Mouse (Mus musculus): Measurements from ENCODE around the gene Apoc4. TPM values are rescaled to one million over a fixed set of nuclear protein-coding genes. Genes with fewer than 3 reads are reported as not detected.

The Apoc4 gene
- polyA plus RNA-seq, 1 experiment from 2014 or later = 0.09 TPM

DNA sequence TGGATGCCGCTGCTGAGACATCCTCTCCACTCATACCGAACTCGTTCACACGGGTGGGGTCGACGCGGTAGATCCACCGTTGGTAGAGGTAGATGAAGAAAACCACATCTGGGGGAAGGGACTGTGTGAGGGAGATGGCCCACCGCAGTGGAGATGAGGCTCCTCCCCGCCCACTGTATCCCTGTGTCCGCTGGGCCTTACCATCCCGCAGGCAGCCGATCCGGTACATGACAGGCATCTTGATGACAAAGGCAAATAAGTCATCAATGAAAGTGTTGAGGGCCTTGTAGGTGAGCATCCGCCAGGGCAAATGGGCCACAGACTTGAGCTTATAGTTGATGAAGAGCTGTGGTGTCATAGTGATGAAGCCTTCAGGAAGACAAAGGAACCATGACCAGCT, 47.4 kb downstream of the Apoc4 start:
- no peak for DNase-seq (ENCODE audit: low read depth, low spot score)
- ATAC-seq = no peak
- H3K27me3 ChIP-seq = no peaks in the 10 kb centered on the region
- ChIA-PET CTCF (interaction anchor here (1.6 to 1.7 kb wide), 2 partner anchors 10 to 44 kb away, joined by 5 read pairs; no protein-coding TSS in a partner anchor), POLR2A (no interaction called here)
- TF ChIP-seq CTCF (IDR thresholded peaks at IDR 0.05) = no peak
- in situ Hi-C loops (cut with MboI; ENCODE audit: low pct_unique_long_range_greater_than_20kb) = no loop called here

DNA sequence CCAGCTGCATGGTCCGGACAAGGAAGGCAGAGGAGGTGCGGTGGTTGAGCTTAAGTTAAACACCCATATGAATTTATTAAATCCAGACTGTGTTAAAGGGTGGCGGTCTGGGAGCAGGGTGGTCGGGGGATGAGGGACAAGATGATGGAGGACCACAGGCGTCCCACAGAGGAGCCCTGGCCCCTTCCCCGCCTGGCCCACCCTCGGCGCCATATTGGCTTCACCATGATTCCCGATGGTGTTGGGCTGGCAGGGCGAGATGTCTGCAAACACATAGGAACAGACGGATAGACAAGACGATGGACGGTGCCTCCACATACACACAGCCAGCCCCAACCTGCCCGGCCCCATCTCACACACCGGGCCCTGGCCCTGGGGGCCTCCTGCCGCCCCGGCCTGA, 48.1 kb downstream of the Apoc4 start:
- ATAC-seq = no peak
- CTCF ChIA-PET = no interaction called here
- no peak for TF ChIP-seq CTCF (IDR thresholded peaks at IDR 0.05)
- no peak for DNase-seq (ENCODE audit: low read depth, low spot score)
- in situ Hi-C loops (cut with MboI; ENCODE audit: low pct_unique_long_range_greater_than_20kb) = no loop called here
- no peaks in the 10 kb centered on the region for H3K27me3 ChIP-seq
- POLR2A ChIA-PET = no interaction called here

DNA sequence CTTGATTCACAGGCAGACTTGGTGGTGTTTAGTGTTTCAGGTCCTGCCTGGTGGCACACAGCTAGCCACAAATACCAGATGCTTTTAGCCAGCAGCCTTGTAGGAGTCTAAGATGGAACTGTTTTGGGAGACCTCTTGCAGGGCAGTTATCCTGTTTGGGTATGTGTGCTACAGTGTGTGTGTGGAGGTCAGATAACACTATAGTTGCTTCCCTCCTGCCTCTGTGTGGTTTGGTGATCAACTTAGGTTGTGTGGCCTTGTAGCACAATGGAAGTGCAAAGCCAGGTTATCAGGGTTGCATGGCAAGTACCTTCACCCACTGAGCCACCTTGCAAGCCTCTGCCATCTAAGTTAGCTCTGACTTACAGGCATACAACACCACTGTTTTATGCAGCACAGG, 48.6 kb downstream of the Apoc4 start:
- ATAC-seq (no peak), DNase-seq (ENCODE audit: low read depth, low spot score) (no peak)
- POLR2A ChIA-PET = no interaction called here
- CTCF ChIA-PET = no interaction called here
- in situ Hi-C loops (cut with MboI; ENCODE audit: low pct_unique_long_range_greater_than_20kb) = no loop called here
- H3K27me3 ChIP-seq = no peaks in the 10 kb centered on the region
- TF ChIP-seq CTCF (IDR thresholded peaks at IDR 0.05) = no peak

DNA sequence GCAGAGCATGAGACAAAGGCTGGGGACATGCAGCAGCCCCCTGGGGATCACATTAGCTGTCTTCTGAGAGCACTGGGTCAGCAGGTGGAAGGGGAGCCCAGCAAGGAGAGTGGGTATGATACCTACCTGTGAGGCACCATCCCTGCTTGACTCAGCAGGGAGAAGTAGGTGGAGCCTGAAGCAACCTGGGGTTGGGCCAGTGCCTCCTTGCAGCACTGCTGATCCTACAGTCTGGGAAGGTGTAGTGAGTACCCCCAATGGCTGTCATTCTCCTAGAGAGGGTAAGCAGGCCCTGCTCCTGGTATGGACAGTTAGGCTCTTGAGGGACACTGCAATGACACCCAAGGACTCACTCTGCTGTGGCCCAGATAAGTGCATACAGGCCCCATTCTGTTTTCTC, 49.0 kb downstream of the Apoc4 start:
- in situ Hi-C loops (cut with MboI; ENCODE audit: low pct_unique_long_range_greater_than_20kb) = no loop called here
- no peak for DNase-seq (ENCODE audit: low read depth, low spot score)
- CTCF ChIA-PET = no interaction called here

DNA sequence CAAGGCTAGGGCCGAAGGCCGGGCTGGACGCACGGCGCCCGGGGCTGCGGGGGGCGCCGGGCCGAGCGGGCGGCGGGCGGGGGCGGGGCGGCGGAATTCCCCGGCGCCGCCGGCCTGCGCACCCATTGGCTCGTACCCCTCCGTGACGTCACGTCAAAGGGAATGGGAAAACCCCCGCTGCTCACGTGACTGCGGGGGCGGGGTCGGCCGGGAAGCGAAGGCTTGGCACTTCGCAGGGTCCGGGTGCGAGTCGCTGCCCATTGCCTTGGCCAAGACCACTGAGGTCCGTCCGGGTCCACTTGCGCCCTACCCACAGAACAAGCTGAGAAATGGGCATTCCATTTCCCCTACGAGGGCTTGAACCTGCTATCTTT, 51.9 kb downstream of the Apoc4 start, which contains the start of gene Relb:
Relb (minus strand) TSS at position 78 of the 374 bp plus-strand sequence.
- ATAC-seq (peak; percentile 45), DNase-seq (ENCODE audit: low read depth, low spot score) (peak; percentile 53)
- no peak for TF ChIP-seq CTCF (IDR thresholded peaks at IDR 0.05)
- ChIA-PET POLR2A (interaction anchor here (1.0 to 1.3 kb wide), 3 partner anchors 13 to 35 kb away, joined by 3 read pairs; partner anchors contain the start of gene Clptm1), CTCF (no interaction called here)
- in situ Hi-C loops (cut with MboI; ENCODE audit: low pct_unique_long_range_greater_than_20kb) = no loop called here
- no peaks in the 10 kb centered on the region for H3K27me3 ChIP-seq

More for the DNA sequence above, 49.0 kb downstream of the Apoc4 start:
- H3K27me3 ChIP-seq = no peaks in the 10 kb centered on the region
- no peak for ATAC-seq
- no peak for TF ChIP-seq CTCF (IDR thresholded peaks at IDR 0.05)
- POLR2A ChIA-PET = no interaction called here

DNA sequence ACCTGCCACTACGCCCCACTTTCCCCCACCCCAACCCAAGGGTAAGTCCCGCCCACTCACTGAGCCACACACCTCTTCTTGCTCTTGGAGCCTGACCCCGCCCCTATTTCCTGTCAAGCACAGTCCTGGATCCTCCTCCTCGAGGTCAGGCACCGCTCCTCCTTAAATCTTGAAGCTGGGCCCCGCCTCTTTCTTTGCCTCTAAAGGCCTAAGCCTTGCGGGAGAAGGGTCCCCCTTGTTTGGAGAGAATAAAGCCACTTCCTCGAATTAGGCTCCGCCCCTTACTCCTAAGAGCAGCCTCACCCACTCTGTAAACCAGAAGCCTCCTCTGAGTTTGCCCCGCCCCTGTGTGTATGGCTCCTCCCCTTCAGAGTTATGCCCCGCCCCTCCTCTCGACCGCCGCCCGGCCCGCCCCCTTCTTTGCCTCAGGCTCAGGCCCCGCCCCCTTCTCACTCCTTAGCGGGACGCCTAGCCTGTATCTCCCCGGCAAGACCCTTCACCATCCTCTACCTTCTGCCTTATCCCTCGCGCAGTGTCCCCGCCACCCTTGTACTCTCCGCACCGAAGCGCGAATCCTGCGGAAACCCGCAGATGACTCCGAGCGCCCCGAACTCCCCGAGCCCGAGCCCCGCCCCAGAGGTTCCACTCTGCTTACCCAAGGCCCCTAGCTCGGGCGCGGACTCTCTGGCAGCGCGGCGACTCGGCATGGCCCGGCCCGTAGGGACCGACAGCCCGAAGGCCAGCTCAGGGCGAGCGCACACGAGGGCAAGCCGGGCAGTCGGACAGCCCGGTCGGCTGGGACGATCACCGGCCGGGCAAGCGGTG, 52.5 kb downstream of the Apoc4 start:
- TF ChIP-seq CTCF (IDR thresholded peaks at IDR 0.05) = no peak
- ChIA-PET POLR2A (interaction anchor here (1.3 kb wide), 2 partner anchors 13 to 35 kb away, joined by 3 read pairs; partner anchors contain the start of gene Clptm1), CTCF (no interaction called here)
- peak; percentile 91 for ATAC-seq
- no peaks in the 10 kb centered on the region for H3K27me3 ChIP-seq
- in situ Hi-C loops (cut with MboI; ENCODE audit: low pct_unique_long_range_greater_than_20kb) = no loop called here
- DNase-seq (ENCODE audit: low read depth, low spot score) = peak; percentile 96

DNA sequence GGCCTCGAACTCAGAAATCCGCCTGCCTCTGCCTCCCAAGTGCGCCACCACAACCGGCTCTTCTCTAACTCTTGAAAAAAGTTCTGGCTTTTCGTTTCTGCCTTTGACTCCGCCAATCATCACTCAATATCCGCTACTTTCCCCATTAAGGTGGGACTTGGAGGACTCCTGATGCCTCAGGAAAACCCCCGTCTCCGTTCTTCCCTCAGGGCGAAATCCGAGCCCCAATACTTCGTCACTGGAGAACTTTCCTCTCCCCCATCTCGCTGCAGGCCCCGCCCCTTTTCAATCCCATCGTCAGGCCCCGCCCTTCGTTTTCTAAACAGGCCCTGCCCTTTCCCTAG, 53.1 kb downstream of the Apoc4 start:
- ChIA-PET CTCF (no interaction called here), POLR2A (no interaction called here)
- DNase-seq (ENCODE audit: low read depth, low spot score) = no peak
- H3K27me3 ChIP-seq = no peaks in the 10 kb centered on the region
- in situ Hi-C loops (cut with MboI; ENCODE audit: low pct_unique_long_range_greater_than_20kb) = no loop called here
- TF ChIP-seq CTCF (IDR thresholded peaks at IDR 0.05) = no peak
- ATAC-seq = no peak

Other genes starting within 250 kb of the Apoc4 start
- 34.8 TPM for gene Mark4, start 222.7 kb downstream of the Apoc4 start, polyA plus RNA-seq (2021)
- gene Exoc3l2, start 218.1 kb downstream of the Apoc4 start, polyA plus RNA-seq (2021) = not detected
- gene Bloc1s3, start 173.1 kb downstream of the Apoc4 start, polyA plus RNA-seq (2021) = 9.8 TPM
- 36.5 TPM for gene Trappc6a, start 173.1 kb downstream of the Apoc4 start, polyA plus RNA-seq (2021)
- gene Nkpd1, start 163.6 kb downstream of the Apoc4 start, polyA plus RNA-seq (2021) = 0.15 TPM
- 65.5 TPM for gene Ppp1r37, start 118.4 kb downstream of the Apoc4 start, polyA plus RNA-seq (2021)
- 0.23 TPM for gene Zfp296, start 104.2 kb downstream of the Apoc4 start, polyA plus RNA-seq (2021)
- 89.6 TPM for gene Gemin7, start 103.9 kb downstream of the Apoc4 start, polyA plus RNA-seq (2021)
- 50.7 TPM for gene Clasrp, start 77.0 kb downstream of the Apoc4 start, polyA plus RNA-seq (2021)
- 24.5 TPM for gene Relb, start 52.0 kb downstream of the Apoc4 start, polyA plus RNA-seq (2021)
- 154 TPM for gene Clptm1, start 16.4 kb downstream of the Apoc4 start, polyA plus RNA-seq (2021)
- not detected for gene Apoc2, start 3.5 kb downstream of the Apoc4 start, polyA plus RNA-seq (2021)
- not detected for gene Gm44805, start 56 bp downstream of the Apoc4 start, polyA plus RNA-seq (2021)
- gene Apoc1, start 11.2 kb upstream of the Apoc4 start, polyA plus RNA-seq (2021) = 1.6 TPM
- gene Apoe, start 17.7 kb upstream of the Apoc4 start, polyA plus RNA-seq (2021) = 6.0 TPM
- gene Tomm40, start 34.0 kb upstream of the Apoc4 start, polyA plus RNA-seq (2021) = 142 TPM
- 168 TPM for gene Nectin2, start 69.0 kb upstream of the Apoc4 start, polyA plus RNA-seq (2021)
- gene Bcam, start 89.5 kb upstream of the Apoc4 start, polyA plus RNA-seq (2021) = 70.3 TPM
- gene Cblc, start 115.3 kb upstream of the Apoc4 start, polyA plus RNA-seq (2021) = 0.15 TPM
- 70.5 TPM for gene Bcl3, start 141.3 kb upstream of the Apoc4 start, polyA plus RNA-seq (2021)
- 0.10 TPM for gene Gm19345, start 170.5 kb upstream of the Apoc4 start, polyA plus RNA-seq (2021)
- not detected for gene Ceacam16, start 179.8 kb upstream of the Apoc4 start, polyA plus RNA-seq (2021)
- 0.21 TPM for gene Ceacam19, start 206.5 kb upstream of the Apoc4 start, polyA plus RNA-seq (2021)
- 38.0 TPM for gene Pvr, start 239.7 kb upstream of the Apoc4 start, polyA plus RNA-seq (2021)

All from Patski (cell line).